Mouse (Mus musculus): ENCODE data around the gene Rbbp4. TPM values are rescaled to one million over a fixed set of nuclear protein-coding genes. Genes with fewer than 3 reads are reported as not detected.

Rbbp4 gene
- polyA plus RNA-seq, 1 experiment from 2014 or later, result 330 TPM

DNA sequence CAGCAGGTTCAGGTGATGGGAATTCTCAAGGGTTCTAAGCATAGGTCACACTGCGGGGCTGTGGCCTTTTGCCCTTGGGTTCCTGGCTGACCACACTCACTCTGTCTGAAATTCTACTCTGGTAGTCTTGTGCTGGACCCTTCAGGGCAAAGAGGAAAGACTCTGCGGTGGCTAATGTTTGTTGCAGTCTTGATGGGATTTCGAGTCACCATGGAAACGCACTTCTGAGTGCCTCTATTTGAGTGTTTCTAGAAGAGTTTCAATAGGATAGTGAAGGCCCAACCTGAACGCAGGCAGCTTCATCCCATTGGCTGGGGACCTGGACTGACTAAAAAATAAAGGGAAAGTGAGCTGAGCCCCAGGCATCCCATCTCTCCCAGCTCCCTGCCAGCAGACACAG is 68.3 kb downstream of the Rbbp4 start:
- H3K36me3 ChIP-seq, result no peaks in the 10 kb centered on the region
- H3K27me3 ChIP-seq (replicated peaks), result no peaks in the 10 kb centered on the region
- no peak overlapping the region for H3K4me2 ChIP-seq
- H3K27ac ChIP-seq, result no peak overlapping the region
- H3K4me3 ChIP-seq (replicated peaks), result no peak overlapping the region
- peaks cover 11% of the 10 kb centered on the region for H3K4me1 ChIP-seq
- 77% methylated on average over 5 of the region's 5 CpGs for WGBS
- H3K9me3 ChIP-seq, result no peaks in the 10 kb centered on the region
- H3K9ac ChIP-seq, result no peak overlapping the region
- no peak for ATAC-seq (ENCODE audit: insufficient read depth, low FRiP score, low read depth)

DNA sequence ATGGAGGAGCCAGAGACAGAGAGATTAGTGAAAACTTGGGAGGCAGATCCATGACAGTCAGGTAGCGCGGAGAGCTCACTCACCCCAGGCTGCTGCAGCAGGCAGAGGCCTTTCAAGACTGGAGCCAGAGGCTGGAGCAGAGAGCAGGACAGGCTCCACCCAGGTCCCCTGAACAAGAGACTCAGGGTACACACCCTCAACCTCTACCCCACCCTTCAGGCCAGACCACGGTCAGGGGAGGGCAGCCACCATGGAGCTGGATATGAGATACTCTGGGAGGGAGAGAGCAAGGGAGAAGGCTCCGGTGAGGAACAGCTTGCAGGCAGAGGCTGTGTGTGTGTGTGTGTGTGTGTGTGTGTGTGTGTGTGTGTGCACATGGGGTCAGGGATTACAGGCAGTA is 69.0 kb downstream of the Rbbp4 start:
- Histone ChIP-seq H3K9ac (no peak overlapping the region), H3K4me3 (replicated peaks) (no peak overlapping the region), H3K27ac (no peak overlapping the region), H3K4me1 (peaks cover 11% of the 10 kb centered on the region), H3K27me3 (replicated peaks) (no peaks in the 10 kb centered on the region), H3K9me3 (no peaks in the 10 kb centered on the region), H3K4me2 (no peak overlapping the region), H3K36me3 (no peaks in the 10 kb centered on the region)
- ATAC-seq (ENCODE audit: insufficient read depth, low FRiP score, low read depth), result no peak
- WGBS, result 72% methylated on average over 4 of the region's 4 CpGs

DNA sequence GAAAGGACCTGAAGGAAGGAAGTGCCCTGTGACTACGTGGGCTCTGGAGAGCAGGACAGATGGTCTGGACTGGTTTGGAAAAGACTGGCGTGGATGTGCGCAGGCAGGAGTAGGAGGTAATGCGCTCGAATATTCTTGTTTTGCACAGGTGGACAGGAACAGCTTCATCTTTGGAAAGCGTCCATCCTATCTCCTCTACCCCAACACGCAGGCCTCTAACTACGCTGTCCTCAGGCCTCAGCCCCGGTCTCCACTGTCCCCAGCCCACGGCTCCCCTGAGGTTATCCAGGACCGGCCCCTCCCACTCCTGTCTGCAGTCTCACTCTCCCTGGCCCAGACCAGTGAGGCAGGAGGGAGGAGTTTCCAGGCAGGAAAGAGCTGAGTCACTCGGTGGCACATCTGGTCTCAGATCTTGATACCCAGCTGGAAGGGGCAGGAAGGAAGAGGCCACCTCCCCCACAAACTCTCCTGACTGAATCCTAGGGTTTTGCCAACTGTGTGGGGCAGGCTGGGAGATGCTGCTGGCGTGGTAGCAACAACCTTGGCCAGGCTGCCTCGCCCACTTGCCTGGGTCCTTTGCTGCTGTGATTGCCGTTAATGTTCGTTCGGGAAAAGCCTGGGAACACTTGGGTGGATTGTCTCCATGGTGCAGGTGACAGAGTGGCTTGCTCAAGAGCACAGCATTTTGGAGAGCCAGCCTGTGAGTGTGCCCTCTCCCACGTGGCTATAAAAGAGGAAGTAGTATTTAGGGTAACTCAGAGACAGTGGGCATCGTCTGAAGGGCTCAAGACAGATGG is 71.7 kb downstream of the Rbbp4 start:
- ATAC-seq (ENCODE audit: insufficient read depth, low FRiP score, low read depth), result peak; percentile 89
- Histone ChIP-seq H3K4me2 (peak overlapping the region; percentile 34), H3K4me3 (replicated peaks) (no peak overlapping the region), H3K36me3 (no peaks in the 10 kb centered on the region), H3K27ac (peak overlapping the region; percentile 65; the same call in 1 of the 2 replicates), H3K27me3 (replicated peaks) (no peaks in the 10 kb centered on the region), H3K9ac (no peak overlapping the region), H3K4me1 (peaks cover 17% of the 10 kb centered on the region), H3K9me3 (no peaks in the 10 kb centered on the region)
- 27% methylated on average over 19 of the region's 19 CpGs for WGBS

DNA sequence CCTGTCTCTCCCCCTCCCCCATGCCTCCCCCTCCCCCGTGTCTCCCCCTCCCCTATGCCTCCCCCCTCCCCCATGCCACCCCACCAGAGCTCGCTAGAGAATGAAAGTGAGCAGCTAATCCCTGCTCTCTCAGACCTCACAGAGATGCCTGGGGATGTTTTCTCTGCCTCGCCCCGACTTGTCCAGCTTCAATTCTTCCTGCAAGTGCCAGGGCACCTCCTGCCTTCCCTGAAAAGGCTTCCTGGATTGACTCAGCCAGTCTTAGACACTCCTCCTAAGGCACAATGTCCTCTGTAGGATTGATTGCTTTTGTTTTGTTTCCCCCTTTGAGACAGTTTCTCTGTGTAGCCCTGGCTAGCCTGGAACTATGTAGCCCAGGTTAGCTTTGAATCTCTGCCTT is 74.0 kb downstream of the Rbbp4 start, which contains the start of gene C77080:
C77080 (minus strand) TSS at position 209 of the 400 bp plus-strand sequence.
- 0 out of 2 replicates have a peak within 1 kb of the TSS, but pooled peaks have one; percentile 24 for H3K4me2 ChIP-seq
- H3K4me3 ChIP-seq (replicated peaks), result no peak within 1 kb of the TSS
- peak within 1 kb of the TSS; percentile 31; the same call in 1 of the 2 replicates for H3K27ac ChIP-seq
- H3K27me3 ChIP-seq (replicated peaks), result no peaks in the 10 kb centered on the region
- no peak within 1 kb of the TSS for H3K9ac ChIP-seq
- H3K36me3 ChIP-seq, result no peaks in the 10 kb centered on the region
- ATAC-seq (ENCODE audit: insufficient read depth, low FRiP score, low read depth), result no peak
- WGBS, result 25% methylated on average over 2 of the region's 4 CpGs
- H3K4me1 ChIP-seq, result peaks cover 24% of the 10 kb centered on the region
- no peaks in the 10 kb centered on the region for H3K9me3 ChIP-seq

DNA sequence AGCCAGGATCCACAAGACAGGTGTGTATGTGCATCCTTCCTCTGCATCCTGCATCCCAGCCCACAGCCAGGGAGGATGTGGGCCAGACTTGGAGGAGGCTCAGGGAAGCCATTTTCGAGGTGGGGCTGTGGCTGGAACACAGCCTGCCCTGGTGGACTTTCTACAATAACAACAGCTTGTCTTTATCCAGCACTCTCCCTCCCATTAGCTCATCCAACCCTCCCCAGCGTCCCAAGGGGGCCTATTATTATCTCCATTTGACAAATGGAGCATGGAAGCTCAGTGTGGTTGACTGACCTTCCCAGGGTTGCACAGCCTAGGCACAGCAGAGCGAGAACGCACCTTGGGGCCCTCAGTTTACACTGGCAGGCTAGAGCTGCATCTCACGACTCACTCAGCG is 74.5 kb downstream of the Rbbp4 start:
- Histone ChIP-seq H3K4me1 (peaks cover 24% of the 10 kb centered on the region), H3K36me3 (no peaks in the 10 kb centered on the region), H3K27ac (peak overlapping the region; percentile 31; the same call in 1 of the 2 replicates), H3K4me2 (0 out of 2 replicates have a peak overlapping the region, but pooled peaks have one; percentile 24), H3K9ac (no peak overlapping the region), H3K9me3 (no peaks in the 10 kb centered on the region), H3K27me3 (replicated peaks) (no peaks in the 10 kb centered on the region), H3K4me3 (replicated peaks) (no peak overlapping the region)
- WGBS, result 18% methylated on average over 6 of the region's 6 CpGs
- ATAC-seq (ENCODE audit: insufficient read depth, low FRiP score, low read depth), result no peak

DNA sequence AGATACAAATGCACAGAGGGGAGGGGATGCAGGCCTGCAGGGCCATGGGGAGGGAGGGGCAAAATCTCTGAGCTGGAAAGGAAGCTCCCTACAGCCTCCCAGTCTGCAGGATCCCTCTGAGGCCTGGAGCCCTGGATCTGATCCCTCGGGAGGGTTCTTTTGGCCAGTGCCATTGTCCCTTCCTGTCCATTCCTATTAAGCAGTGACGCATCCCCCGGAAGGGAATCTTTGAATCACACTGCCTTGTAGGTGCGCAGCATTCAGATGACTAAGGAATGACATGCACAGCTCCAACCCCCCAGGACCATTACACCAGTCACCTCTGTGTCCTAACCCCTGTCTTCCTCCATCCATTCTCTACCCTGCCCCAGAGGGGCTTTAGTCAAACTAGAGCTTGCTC is 76.1 kb downstream of the Rbbp4 start:
- no peaks in the 10 kb centered on the region for H3K36me3 ChIP-seq
- H3K27me3 ChIP-seq (replicated peaks), result no peaks in the 10 kb centered on the region
- no peak overlapping the region for H3K4me2 ChIP-seq
- 85% methylated on average over 4 of the region's 4 CpGs for WGBS
- H3K4me3 ChIP-seq (replicated peaks), result no peak overlapping the region
- no peaks in the 10 kb centered on the region for H3K9me3 ChIP-seq
- H3K9ac ChIP-seq, result no peak overlapping the region
- no peak overlapping the region for H3K27ac ChIP-seq
- ATAC-seq (ENCODE audit: insufficient read depth, low FRiP score, low read depth), result no peak
- peaks cover 24% of the 10 kb centered on the region for H3K4me1 ChIP-seq

Small RNA genes within 50 kb of the gene (microRNA-seq; reads per million reads assigned to microRNA genes)
- gene Gm22994, result not detected

Other genes starting within 250 kb of the Rbbp4 start
- 47.7 and 56.2 TPM in 2 replicates for gene Tmem54, start 229.8 kb downstream of the Rbbp4 start, polyA plus RNA-seq (2015; fragmentation: Nextera tagmentation; extraction: Ambion mirVana)
- 2.4 and 2.7 TPM in 2 replicates for gene Hpca, start 213.3 kb downstream of the Rbbp4 start, polyA plus RNA-seq (2015; fragmentation: Nextera tagmentation; extraction: Ambion mirVana)
- 2.7 and 2.8 TPM in 2 replicates for gene Fndc5, start 198.4 kb downstream of the Rbbp4 start, polyA plus RNA-seq (2015; fragmentation: Nextera tagmentation; extraction: Ambion mirVana)
- 13.1 and 14.1 TPM in 2 replicates for gene S100pbp, start 145.6 kb downstream of the Rbbp4 start, polyA plus RNA-seq (2015; fragmentation: Nextera tagmentation; extraction: Ambion mirVana)
- 72.3 and 80.0 TPM in 2 replicates for gene Yars, start 145.6 kb downstream of the Rbbp4 start, polyA plus RNA-seq (2015; fragmentation: Nextera tagmentation; extraction: Ambion mirVana)
- gene C77080, start 74.0 kb downstream of the Rbbp4 start, polyA plus RNA-seq (2015; fragmentation: Nextera tagmentation; extraction: Ambion mirVana), result 11.8 and 12.6 TPM in 2 replicates
- 2.0 and 2.1 TPM in 2 replicates for gene Sync, start 47.8 kb downstream of the Rbbp4 start, polyA plus RNA-seq (2015; fragmentation: Nextera tagmentation; extraction: Ambion mirVana)
- gene Zbtb8os, start 325 bp upstream of the Rbbp4 start, polyA plus RNA-seq (2015; fragmentation: Nextera tagmentation; extraction: Ambion mirVana), result 45.7 and 51.4 TPM in 2 replicates
- gene Zbtb8a, start 42.7 kb upstream of the Rbbp4 start, polyA plus RNA-seq (2015; fragmentation: Nextera tagmentation; extraction: Ambion mirVana), result 17.2 and 18.1 TPM in 2 replicates
- 1.5 and 1.7 TPM in 2 replicates for gene Zbtb8b, start 105.5 kb upstream of the Rbbp4 start, polyA plus RNA-seq (2015; fragmentation: Nextera tagmentation; extraction: Ambion mirVana)
- gene Bsdc1, start 126.2 kb upstream of the Rbbp4 start, polyA plus RNA-seq (2015; fragmentation: Nextera tagmentation; extraction: Ambion mirVana), result 24.4 and 27.0 TPM in 2 replicates
- gene Tssk3, start 155.7 kb upstream of the Rbbp4 start, polyA plus RNA-seq (2015; fragmentation: Nextera tagmentation; extraction: Ambion mirVana), result not detected in 2 replicates
- gene Fam229a, start 155.8 kb upstream of the Rbbp4 start, polyA plus RNA-seq (2015; fragmentation: Nextera tagmentation; extraction: Ambion mirVana), result 0.26 TPM in 1 of 2 replicates, not detected in the other
- gene Marcksl1, start 178.2 kb upstream of the Rbbp4 start, polyA plus RNA-seq (2015; fragmentation: Nextera tagmentation; extraction: Ambion mirVana), result 490 and 533 TPM in 2 replicates
- 197 and 200 TPM in 2 replicates for gene Hdac1, start 207.3 kb upstream of the Rbbp4 start, polyA plus RNA-seq (2015; fragmentation: Nextera tagmentation; extraction: Ambion mirVana)
- gene Lck, start 238.3 kb upstream of the Rbbp4 start, polyA plus RNA-seq (2015; fragmentation: Nextera tagmentation; extraction: Ambion mirVana), result 6.3 and 6.9 TPM in 2 replicates
- gene Fam167b, start 243.2 kb upstream of the Rbbp4 start, polyA plus RNA-seq (2015; fragmentation: Nextera tagmentation; extraction: Ambion mirVana), result 3.5 and 3.9 TPM in 2 replicates